Mouse (Mus musculus) megakaryocyte, embryonic 14.5 days (primary cell): ENCODE results near the gene Nosip. TPM values are rescaled to one million over a fixed set of nuclear protein-coding genes. Genes with fewer than 3 reads are reported as not detected.
"Not testable (repeated sequence)": the region's sequence is repeated elsewhere in the genome, so short reads cannot be mapped to it uniquely, and the experiment has no call there.

Experiments
- H3K27me3 ChIP-seq: replicated peaks from 2 replicates; pipeline ENCODE3; 2012; ENCODE audit warnings: inconsistent platforms
- H3K36me3 ChIP-seq: replicated peaks from 2 replicates; pipeline ENCODE3; 2012; ENCODE audit warnings: low read length, inconsistent platforms, mixed read lengths
- H3K4me1 ChIP-seq: 2 replicates; pipeline ENCODE4 v1.6.1; 2012; ENCODE audit warnings: inconsistent platforms
- H3K4me3 ChIP-seq: replicated peaks from 2 replicates; pipeline ENCODE3; 2012; ENCODE audit warnings: moderate library complexity, mild to moderate bottlenecking, inconsistent platforms
- H3K9me3 ChIP-seq: 2 replicates; pipeline ENCODE4 v1.6.1; 2012; ENCODE audit warnings: inconsistent platforms
- FLI1 ChIP-seq: IDR thresholded peaks from 2 replicates; pipeline ENCODE4 v1.6.1; 2012; ENCODE audit warnings: low read length, inconsistent platforms, mixed read lengths
- GATA1 ChIP-seq: IDR thresholded peaks from 3 replicates; pipeline ENCODE4 v1.6.1; 2012; ENCODE audit warnings: mixed read lengths, low read length, inconsistent platforms, borderline replicate concordance
- polyA plus RNA-seq: library from polyadenylated mRNA; stranded (reverse); fragments of >175 nt; gene quantifications from 2 replicates; pipeline ENCODE4 v1.2.3, GENCODE M21; 2012; ENCODE audit warnings: low replicate concordance; ENCODE audit not compliant: insufficient read depth

Nosip gene
- polyA plus RNA-seq, 1 experiment, result 150 TPM

DNA sequence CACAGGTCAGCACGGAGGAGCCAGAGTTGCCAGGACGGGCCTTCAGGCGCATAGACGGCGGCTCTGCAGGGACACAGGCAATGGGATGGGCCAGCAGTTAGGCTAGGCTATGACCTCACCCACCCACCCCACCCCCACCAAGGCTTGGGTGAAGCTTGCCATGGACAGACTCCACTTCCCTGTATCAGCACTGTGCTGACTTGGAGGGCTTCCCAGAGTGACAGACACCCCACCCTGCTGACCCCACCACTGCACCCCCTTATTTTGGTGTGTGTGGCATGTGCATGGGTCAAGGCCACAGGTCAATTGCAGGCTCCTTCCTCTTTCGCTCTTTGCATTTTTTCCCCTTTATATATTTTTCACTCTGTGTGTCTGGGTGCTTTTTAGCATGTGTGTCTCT lies 33.1 kb downstream of the Nosip start:
- peaks cover 70% of the 10 kb centered on the region for H3K4me1 ChIP-seq
- peaks cover 48% of the 10 kb centered on the region for H3K27me3 ChIP-seq
- no peaks in the 10 kb centered on the region for H3K36me3 ChIP-seq
- no peak overlapping the region for H3K4me3 ChIP-seq
- TF ChIP-seq GATA1, result no peak
- no peak for TF ChIP-seq FLI1
- H3K9me3 ChIP-seq, result no peaks in the 10 kb centered on the region

DNA sequence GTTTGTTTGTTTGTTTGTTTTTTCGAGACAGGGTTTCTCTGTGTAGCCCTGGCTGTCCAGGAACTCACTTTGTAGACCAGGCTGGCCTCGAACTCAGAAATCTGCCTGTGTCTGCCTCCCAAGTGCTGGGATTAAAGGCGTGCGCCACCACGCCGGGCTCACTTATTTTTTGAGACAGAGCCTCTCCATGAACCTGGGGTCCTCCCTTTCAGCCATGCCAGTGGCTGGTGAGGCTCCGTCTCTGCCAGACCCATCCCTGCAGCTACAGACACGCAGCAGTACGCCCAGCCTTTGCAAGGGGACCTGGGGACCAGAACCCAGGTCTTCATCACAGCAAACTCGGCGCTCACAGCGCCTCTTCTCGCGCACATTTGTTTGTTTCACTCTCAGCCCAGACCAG lies 33.7 kb downstream of the Nosip start:
- Histone ChIP-seq H3K27me3 (peaks cover 46% of the 10 kb centered on the region), H3K4me1 (peaks cover 64% of the 10 kb centered on the region)
- H3K4me3 ChIP-seq, H3K36me3 ChIP-seq, H3K9me3 ChIP-seq: not testable (repeated sequence)

DNA sequence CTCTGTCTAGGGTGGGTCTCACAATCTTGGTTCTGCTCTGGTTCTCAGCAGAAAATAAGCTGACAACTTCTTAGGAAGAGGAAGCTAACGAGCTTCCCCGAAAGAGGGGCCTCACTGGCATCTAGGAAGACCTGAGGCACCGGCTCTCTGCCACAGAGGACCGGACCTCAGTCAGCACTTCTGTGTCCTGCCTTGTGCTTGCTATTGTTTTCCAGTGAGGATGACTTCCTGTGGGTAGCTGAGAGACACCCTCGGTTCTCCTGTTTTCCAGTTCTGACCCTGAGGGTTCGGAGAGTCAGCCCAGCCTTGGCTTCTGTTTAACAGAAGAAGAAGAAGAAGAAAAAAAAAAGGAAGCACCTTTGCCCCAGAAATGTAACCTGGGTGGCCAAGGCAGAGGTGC lies 35.2 kb downstream of the Nosip start:
- Histone ChIP-seq H3K36me3 (no peaks in the 10 kb centered on the region), H3K27me3 (peaks cover 45% of the 10 kb centered on the region), H3K4me1 (peaks cover 53% of the 10 kb centered on the region), H3K9me3 (no peaks in the 10 kb centered on the region), H3K4me3 (peak overlapping the region; percentile 54)
- no peak for TF ChIP-seq FLI1
- no peak for TF ChIP-seq GATA1

DNA sequence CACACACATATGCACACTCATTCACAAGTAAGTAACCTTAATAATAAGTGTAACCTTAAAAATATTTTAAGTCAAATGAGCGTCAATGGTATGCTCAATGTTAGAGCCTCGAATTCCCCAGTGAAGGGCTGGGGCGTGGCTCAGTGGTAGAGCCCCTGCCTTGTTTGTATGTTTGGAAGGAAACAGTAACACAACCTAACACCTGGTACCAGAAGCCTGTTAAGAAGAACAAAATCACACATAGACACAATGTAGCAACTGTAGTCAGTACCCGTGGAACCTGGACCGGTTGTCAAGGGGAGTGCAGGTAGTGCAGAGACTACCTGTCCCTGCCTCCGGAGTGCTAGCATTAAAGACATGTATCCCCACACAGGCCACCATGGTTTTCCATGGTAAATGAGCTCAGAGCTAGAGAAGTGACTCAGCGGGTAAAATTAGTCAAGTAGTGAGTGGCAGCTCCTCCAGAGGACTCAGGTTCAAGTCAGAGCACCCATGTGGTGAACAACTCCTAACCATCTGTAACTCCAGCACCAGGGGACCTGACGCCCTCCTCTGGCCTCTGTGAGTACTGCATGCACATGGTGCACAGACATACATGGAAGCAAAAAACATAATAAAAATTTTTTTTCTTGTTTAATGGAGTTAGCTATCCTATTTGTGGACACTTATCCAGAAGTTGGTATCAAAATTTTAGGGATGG lies 36.5 kb downstream of the Nosip start:
- H3K9me3 ChIP-seq, result no peaks in the 10 kb centered on the region
- H3K4me3 ChIP-seq, result no peak overlapping the region
- H3K36me3 ChIP-seq, result no peaks in the 10 kb centered on the region
- H3K4me1 ChIP-seq, result peaks cover 52% of the 10 kb centered on the region
- H3K27me3 ChIP-seq, result peaks cover 51% of the 10 kb centered on the region
- TF ChIP-seq GATA1 (no peak), FLI1 (no peak)

DNA sequence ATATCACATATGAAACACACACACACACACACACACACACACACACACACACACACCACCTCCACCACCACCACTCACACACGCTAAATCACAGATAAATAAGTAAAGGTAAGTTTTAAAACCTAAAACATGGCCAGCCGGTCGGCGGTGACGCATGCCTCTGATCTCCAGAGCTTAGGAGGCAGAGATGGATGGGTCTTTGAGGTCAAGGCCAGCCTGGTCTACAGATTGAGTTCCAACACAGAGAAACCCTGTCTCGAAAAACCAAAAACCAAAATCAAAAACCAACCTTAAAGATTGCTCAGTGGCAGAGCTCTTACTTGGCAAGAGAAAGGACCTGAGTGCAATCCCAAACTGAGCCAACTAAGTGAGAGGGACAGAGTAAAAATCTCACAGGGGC lies 37.8 kb downstream of the Nosip start:
- Histone ChIP-seq H3K4me3 (no peak overlapping the region), H3K4me1 (peaks cover 45% of the 10 kb centered on the region), H3K9me3 (no peaks in the 10 kb centered on the region), H3K36me3 (no peaks in the 10 kb centered on the region), H3K27me3 (peaks cover 53% of the 10 kb centered on the region)
- TF ChIP-seq FLI1 (no peak), GATA1 (no peak)

DNA sequence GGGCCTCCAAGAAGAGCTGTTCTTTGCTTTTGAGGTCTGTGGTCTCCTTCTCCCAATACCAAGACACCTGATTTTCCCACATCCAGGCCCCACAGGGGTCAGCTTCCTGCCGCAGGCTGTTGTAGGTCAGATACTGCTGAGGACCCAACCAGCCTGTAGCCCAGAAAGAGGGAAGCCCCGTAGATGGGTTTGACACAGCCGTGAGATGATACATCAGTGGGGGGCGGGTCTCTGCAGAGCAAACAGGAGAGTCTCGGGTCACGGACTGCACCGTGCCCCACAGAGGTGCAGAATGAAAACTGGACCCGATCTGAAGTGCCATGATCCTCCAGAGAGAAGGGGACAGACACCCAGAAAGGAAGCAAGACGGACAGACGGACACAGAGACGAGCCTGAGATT lies 40.2 kb downstream of the Nosip start:
- Histone ChIP-seq H3K4me3 (no peak overlapping the region), H3K9me3 (peaks cover 4% of the 10 kb centered on the region; the same call in 1 of the 2 replicates), H3K4me1 (peaks cover 42% of the 10 kb centered on the region), H3K36me3 (no peaks in the 10 kb centered on the region), H3K27me3 (peaks cover 61% of the 10 kb centered on the region)
- TF ChIP-seq GATA1, result no peak
- no peak for TF ChIP-seq FLI1

DNA sequence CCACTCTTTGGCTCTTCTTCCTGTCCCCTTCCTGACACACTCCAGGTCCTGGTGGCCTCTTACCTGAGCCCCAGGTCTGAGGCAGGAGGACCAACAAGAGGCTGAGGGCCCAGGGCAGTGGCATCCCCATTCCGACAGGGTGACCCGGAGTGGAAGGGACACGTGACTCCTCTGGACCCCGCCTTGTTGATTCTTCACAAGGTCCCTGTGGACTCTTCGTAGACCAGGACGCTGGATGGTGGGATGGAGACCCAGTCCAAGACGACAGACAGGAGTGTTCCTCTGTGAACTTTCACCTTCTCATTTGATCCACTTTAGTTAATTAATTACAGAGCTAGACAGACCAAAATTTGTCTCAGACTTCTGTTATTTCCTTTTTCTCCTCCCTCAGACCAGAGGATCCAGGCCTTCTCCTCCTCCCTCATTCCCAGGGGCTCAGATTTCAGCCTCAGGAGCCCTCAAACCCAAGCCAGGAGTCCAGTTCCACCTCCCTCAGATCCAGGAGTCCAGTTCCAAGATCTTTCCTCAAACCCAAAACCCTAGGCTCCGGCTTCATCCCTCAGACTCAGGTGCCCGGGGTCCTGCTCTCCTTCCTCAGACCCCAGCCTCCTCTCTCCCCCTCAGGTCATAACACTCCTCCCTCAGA lies 40.8 kb downstream of the Nosip start:
- H3K27me3 ChIP-seq, result peaks cover 62% of the 10 kb centered on the region
- H3K4me3 ChIP-seq, result peak overlapping the region; percentile 79
- TF ChIP-seq GATA1, result no peak
- no peak for TF ChIP-seq FLI1
- H3K4me1 ChIP-seq, result peaks cover 35% of the 10 kb centered on the region
- no peaks in the 10 kb centered on the region for H3K36me3 ChIP-seq
- H3K9me3 ChIP-seq, result peaks cover 4% of the 10 kb centered on the region; the same call in 1 of the 2 replicates

DNA sequence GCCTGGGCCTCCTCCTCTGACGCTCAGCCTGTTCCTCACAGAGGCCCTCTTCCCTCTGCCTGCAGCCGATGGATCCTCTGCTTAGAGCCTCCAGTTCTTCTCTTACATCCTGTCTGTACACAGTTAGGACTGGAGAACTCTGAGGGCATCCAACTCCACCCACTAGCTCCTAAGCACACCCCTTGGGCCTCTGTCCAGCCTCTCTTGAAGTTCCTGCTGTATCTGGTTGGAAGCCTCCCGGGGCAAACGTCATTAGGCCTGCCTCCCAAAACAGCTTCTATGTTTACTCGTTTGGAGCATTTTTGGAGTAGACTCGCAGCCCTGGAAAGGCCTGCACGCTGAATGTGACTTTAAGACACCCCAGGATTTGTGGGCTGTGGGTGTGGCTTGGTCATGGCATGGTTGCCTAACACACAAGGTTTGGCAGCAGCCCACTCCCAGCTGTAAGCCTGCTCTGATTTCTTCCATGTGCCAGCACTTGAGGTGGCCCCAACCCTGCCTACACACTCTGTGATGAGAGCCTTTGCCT lies 41.5 kb downstream of the Nosip start, which contains the start of gene Fcgrt:
Gene Fcgrt, minus strand, starts transcription at position 200 of the 529 bp plus-strand sequence.
- Histone ChIP-seq H3K36me3 (no peaks in the 10 kb centered on the region), H3K9me3 (peaks cover 4% of the 10 kb centered on the region; the same call in 1 of the 2 replicates), H3K4me1 (peaks cover 29% of the 10 kb centered on the region), H3K27me3 (peaks cover 65% of the 10 kb centered on the region), H3K4me3 (peak within 1 kb of the TSS; percentile 79)
- TF ChIP-seq FLI1 (no peak), GATA1 (no peak)

DNA sequence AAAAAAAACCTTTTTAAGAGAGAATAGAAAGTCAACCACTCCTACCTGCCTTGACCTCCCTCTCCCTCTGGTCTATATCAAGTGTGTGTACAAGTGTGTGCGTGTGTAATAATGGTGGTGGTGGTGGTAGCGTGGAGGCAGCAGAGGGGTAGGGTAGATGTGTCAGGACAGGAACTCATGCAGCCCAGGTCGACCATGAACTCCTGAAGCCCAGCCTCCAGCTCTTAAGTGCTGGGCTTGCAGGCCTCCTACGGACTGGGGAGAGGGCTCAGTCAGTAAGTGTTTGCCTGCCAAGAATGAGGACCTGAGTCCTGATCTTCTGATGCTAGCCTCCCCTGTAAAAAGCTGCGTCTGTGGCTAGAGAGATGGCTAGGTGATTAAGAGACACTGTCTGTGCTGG lies 42.7 kb downstream of the Nosip start:
- TF ChIP-seq GATA1 (no peak), FLI1 (no peak)
- H3K4me3 ChIP-seq, result no peak overlapping the region

DNA sequence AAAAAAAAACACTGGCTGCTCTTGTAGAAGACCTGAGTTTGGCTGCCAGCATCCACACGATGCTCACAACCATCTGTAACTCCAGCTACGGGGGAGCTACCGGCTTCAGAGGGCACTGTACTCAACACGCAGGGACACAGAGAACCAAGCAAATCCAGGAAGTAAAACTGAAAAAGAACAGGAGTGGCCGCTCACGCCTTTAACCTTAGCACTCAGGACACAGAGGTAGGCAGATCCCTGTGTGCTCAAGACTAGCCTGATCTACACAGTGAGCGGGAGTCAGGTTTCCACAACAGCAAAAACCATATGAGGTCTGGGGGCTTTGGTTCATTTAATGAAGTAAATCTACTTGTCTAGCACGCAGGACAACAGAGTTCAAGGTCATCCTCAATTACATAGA lies 43.3 kb downstream of the Nosip start:
- Histone ChIP-seq H3K4me3 (no peak overlapping the region), H3K4me1 (peaks cover 31% of the 10 kb centered on the region), H3K36me3 (no peaks in the 10 kb centered on the region), H3K9me3 (peaks cover 4% of the 10 kb centered on the region; the same call in 1 of the 2 replicates), H3K27me3 (peaks cover 65% of the 10 kb centered on the region)
- TF ChIP-seq GATA1 (no peak), FLI1 (no peak)

More for the DNA sequence above, 42.7 kb downstream of the Nosip start:
- no peaks in the 10 kb centered on the region for H3K36me3 ChIP-seq
- peaks cover 70% of the 10 kb centered on the region for H3K27me3 ChIP-seq
- H3K4me1 ChIP-seq, result peaks cover 26% of the 10 kb centered on the region
- H3K9me3 ChIP-seq, result peaks cover 4% of the 10 kb centered on the region; the same call in 1 of the 2 replicates
